Mouse (Mus musculus): Measurements from ENCODE around the gene Gm20696.

Gene Gm20696

DNA sequence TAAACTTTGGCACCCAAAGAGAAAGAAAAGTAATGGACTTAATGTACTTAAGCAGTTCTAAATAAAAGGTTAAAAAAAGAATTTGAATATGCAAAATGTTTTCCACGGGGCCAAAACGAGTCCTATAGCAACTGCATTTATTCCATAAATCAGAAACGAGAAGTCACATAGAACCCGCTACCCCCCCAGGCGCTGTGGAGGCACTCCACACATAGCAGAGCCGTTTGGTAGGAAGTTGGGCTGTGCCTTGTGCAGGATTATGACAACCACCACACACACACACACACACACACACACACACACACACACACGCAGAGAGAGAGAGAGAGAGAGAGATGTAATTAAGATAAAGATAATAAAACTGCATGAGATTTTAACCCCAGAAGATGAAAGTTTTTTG, 46.1 kb downstream of the Gm20696 start:
- DNase-seq = no peak

DNA sequence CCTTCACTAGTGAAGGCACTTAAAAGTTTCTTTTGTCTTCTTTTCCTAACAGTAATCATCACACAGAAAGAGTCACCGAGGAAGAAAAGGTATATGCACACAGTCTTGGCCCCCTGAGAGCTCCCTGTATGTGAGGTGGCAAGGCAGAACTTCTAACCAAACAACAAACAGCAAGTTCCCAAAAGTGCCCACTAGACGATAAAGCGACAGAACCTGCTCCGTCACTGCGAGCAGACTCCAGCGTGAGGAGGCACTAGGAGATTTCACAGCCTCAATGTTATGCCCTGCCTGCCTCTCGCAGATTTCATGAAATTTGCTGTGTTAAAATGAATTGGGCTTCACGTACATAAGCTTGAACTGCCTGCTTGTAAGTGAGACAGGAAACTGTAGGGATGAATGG, 46.6 kb downstream of the Gm20696 start:
- no peak for DNase-seq

DNA sequence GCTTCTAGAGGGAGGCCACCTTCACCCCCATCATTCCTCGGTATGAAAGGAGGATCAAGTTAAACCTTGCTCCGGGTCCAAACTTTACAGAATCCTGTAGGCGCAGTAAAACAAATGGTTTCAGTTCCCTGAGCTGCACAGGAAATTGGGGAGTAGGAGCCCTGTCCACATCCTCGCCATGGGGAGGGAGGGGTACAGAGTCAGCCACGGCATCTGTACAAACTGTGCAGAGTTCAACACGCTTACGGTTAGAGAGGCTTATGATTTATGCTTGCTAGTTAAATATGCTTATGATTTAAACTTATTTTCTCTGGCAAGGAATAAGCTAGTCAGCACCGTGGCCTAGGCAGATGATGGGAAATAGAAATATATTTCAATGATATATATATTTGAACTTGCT, 47.1 kb downstream of the Gm20696 start:
- no peak for DNase-seq

DNA sequence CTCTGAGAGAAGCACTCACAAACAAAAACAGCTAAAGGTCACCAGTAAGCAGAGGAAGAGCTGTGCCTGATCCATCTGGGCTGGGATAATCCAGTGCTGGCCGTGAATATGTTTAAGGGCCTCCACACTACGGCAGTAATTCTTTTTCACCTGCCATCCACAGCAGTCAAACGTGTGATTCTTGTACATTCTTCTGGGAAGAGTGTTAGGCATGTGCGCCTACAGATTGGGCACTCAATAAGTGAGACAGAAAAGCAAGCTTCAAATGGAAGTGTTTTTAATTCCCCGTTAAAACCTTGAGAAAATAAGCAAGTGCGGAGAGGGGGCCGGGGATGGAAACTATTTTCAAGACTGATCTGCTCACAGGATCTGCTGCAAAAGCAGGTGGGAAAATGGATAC, 48.7 kb downstream of the Gm20696 start:
- DNase-seq = no peak

DNA sequence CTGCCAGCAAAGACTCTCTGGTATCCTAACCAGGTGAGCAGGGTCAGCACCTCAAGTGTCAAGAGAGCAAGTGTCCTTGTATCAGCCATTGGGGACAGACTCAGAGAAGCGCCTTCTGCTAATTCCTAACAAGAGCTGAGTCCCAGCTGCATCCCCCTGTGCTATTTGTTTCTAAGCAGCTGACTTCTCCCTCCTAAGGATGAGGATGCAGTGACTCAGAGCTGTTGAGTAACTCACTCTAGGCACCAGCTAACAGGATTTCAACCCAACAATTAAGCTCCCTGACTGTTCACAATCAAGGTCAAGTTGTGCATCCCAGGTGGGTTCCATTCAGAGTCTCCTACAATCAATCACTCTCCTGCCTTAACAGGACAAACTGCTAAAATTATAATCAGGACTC, 49.2 kb downstream of the Gm20696 start:
- DNase-seq = no peak

DNA sequence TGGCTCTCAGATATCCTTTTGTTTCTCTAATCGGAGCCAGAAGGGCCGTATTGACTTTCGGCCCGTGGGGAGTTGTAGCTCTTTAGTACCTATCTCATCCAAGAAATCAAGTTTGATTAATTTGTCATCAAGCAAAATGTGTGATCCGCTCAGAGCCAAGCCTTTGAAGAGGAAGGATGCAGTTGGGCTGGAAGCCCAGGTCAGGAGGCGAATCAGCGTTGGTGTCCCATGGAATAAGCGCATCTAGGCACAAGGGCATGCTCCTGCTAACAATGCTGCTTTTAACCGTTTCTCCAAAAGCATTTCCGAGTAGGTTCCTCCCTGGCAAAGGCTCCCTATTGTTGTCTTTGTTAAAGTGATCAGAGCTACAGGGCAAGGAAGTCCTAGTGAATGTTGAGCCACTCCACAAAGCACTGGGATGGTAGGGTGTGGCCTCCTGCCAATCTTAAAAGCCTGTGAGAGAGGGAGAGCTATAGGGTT, 51.3 kb downstream of the Gm20696 start:
- no peak for DNase-seq

DNA sequence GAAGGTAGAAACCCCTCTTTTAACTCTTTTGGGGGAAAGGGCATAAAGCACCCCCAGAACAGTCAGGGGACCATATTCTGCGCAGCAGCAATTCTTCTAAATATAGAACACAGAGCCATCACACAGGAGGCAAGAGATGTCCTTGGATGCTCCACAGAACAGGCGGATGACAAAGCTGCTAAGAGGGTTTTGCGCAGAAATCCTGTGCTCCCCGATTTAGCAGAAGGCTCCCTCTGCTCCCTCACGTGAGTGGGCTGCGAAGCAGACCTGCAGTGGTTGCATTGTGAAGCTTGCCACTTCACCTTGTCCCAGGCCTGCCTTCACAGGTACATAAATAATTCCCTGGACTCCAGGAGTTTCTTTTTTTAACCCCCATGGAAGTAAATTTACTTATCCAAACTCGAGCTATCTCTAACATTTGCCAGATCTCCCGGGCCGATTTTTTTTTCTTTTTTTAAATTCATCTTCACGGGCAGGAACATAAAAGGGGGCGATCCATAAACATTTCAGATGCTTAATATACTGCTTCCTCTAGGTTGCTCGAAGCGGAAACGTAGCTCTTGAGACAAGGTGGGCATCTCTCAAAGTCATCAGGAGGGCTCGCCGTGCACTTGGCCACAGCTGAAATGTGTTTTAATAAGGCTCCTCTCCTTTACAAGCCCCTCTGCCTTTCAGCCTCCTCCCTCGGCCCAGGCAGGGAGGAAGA, 51.9 kb downstream of the Gm20696 start:
- DNase-seq = no peak

DNA sequence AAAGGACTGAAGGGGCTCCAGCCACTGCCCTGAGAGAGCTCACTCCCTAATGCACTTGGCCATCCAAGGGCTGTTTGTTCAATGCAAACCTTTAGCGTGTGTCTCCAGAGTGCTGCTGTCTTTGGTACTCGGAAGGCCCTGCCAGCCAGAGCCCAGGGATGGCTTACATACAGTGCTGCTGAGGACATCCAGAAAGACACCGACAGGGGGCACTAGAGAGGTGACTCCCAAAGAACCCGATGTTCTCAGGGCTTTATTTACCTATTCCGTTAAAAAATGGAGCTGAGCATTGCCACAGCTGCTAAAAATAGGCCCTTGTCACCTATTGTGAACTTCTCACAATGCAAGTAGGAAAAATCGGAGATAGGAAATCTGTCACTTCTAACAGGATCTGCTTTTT, 54.7 kb downstream of the Gm20696 start:
- peak in 1 of 2 experiments; percentile 44 for DNase-seq

DNA sequence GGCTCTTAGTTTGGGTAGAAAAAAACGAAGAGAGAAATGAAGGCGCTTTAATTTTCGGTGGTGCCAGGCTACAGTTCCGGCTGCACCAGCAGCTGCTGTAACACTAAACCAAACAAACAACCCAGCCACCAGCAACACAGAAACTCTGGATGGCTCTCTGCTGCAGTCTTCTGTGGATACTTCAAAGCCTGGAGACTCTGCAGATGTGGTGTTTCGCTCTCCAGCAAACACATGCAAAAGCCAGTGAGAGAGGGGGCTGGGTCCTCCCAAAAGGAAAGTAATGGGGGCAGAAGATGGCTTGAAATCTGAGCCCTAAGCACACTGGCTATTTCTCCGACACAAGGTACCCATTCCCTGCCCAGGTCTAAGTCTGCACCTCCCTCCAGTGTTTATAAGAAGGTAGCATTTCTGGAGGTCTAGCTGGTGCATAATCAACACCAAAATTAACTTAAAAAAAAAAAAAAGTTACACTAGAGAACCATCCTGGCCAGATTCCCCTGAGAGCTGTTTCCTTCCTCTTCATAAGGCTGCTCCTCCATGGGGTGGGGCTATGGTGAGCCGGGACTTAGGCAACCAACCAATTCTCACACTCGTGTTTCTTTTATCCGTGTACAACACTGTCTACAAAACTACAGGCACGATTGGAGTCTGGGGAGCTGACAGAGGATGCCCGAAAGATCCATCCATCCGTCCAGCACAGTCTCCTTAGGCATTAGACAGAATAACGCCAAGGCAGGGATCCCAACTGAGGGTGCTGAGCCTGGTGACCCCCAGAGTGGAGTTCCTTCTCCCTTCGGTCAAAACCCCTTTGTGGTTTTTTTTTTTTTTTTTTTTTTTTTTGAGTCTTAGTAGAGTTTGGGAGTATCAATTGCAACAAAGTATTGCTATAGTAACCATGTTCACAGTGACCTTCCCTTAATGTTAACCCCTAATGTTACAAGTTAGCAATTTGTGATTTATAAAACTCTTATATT, 55.9 kb downstream of the Gm20696 start:
- no peak for DNase-seq

DNA sequence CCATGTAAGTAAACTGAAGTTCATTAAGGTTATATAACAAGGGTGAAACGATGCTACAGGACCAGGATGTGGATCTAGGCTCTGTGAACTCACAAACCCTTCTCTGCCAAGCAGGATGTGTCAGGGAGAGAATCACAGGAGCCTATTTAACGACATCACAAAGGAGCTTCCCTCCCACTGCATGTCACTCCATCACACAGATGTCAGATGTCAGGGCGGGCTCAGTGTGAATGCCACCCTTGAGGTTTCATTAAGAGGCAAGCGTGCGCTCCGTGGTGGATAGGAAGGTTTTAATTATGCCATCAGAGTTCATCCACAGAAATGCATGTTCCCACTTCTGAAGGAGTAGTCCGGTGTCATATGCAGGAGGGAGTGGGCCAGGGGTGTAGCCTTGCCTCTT, 60.5 kb downstream of the Gm20696 start:
- no peak for DNase-seq

DNA sequence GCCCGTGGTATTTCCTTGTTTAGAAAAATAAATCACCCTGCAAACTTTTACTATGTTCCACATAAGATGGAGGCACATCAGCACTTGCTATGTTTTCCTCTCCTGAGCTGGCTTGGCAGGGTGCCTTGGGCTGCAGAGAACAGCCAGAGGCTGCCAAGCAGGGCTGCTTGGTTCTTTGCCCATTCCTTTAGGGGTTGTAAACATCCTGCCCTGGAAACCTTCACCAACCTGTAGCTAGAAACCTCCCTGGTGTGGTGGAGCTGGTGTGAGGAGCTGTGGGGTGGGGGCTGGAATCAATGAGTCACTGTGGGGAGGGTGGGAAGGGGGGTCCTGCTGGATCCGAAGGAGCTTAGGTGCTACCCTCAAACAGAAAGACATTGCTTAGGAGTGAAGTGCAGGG, 61.8 kb downstream of the Gm20696 start:
- DNase-seq = peak in 1 of 2 experiments; percentile 23

DNA sequence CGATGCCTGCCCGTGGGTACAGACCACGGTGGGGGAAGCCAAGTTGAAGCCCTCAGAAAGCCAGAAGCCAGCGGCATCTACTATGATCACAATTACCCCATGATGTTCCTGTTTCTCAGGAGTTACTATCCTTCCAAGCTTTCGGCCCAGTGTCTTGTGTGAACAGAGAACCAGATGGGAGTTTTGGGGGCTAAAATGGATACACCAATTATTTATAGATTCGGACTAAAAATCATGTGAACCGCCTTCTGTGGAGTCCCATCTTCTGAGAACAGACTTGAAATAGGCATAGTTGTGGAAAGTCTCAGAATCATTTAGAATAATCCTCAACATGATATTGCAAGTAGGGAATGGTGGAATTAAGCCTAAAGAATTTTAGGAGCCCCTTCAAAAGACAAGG, 64.2 kb downstream of the Gm20696 start:
- no peak for DNase-seq

DNA sequence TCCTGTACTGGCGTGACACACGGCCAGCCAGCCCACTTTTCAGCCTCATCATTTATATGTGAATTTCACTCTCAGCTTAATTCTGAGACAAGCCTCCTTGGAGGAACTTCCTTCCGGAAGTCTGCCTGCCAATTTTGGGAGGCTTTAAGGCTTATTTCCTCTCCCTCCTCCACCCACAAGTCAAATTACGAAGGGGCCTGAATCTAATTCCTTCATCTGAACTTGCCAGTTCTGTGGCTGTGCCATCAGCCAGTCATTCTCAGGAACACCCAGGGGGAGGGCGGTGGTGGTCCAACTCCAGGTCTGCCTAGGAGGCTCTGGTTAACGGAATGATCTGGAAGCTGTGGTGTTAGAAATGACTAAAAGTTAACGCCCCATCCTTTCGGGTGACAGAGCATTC, 65.7 kb downstream of the Gm20696 start:
- no peak for DNase-seq

DNA sequence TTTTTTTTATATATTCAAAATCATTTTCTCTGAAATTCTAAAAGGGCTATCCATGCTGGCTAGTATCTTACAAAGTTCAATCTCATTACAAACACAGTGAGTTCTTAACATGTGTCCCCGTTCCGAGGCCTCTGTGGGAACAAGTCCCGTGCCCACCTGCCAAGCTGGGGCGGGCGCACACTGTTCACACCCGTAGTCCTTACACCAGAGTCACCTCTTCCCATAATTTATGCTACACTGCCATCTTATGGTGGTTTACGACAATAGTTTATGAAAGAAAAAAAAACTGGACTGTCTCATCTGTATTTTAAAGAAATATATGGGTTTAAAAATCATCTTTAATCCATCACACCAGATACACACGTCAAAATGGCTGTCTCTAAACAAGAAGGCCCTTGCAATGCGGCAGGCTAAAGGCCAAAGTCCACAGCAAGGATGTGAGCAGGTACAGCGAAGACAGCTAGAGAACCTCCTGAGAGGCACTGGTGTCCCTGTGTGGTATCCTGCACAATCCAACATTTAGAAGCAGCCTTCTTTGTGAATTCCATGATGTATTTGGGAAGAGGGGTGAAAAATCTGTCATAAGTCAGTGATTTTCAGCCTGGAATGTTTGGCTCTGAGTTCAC, 66.3 kb downstream of the Gm20696 start:
- DNase-seq = peak; percentile 42 to 67

DNA sequence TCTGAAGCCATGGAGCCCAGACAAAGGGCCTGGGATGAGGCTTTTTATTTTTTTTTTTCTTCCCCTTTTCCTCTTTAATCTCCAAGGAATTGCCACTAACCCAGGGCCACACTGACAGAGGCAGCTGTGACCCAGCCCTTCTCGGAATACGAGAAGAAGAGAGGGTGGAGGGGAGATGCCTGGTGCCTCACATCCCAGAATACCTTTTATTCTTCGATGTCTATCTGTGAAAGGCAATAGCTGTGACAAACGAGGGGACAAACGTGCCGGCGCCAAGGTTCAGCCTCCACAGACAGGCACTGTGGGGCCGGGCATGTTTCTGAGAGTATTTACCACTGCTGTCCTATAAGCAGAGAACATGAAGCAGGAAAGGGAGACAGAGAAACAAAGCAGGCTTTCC, 66.9 kb downstream of the Gm20696 start:
- DNase-seq = no peak

DNA sequence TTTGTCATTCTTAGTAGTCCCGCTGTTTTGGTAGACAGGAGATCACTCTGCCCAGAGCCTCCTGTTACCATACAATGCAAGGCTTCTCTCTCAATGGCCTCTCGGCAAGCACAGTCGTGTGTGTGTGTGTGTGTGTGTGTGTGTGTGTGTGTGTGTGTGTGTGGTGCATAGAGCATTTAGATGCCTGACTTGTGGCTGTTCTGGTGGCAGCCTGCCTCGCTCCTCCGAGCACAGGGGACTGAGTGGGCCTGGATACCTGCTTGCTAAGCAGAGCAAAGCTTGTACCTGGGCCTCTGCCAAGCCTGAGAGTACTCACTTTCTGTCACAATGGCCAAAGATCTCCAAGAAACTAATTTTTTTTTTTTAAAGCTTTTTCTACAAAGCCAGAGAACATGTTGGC, 67.4 kb downstream of the Gm20696 start:
- DNase-seq = peak in 1 of 2 experiments; percentile 37

DNA sequence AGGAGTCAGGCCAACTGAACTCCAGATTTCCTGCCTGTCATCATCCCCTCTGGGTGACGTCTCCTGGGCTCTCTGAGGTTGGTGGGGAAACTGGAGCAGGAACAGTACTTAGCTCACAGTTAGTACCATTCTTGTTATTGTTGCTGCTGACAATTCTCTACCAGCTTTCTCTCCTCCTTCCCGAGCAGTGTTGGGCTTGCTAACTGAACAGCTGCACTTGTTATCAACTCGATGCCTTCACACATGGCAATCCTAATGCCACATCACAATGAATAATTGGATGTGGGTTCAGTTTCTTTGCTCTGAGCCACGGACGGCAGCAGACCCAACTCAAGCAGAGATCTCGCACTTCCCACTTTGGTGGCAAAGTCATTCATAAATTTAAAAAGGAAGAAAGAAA, 89.6 kb downstream of the Gm20696 start:
- no peak for DNase-seq

DNA sequence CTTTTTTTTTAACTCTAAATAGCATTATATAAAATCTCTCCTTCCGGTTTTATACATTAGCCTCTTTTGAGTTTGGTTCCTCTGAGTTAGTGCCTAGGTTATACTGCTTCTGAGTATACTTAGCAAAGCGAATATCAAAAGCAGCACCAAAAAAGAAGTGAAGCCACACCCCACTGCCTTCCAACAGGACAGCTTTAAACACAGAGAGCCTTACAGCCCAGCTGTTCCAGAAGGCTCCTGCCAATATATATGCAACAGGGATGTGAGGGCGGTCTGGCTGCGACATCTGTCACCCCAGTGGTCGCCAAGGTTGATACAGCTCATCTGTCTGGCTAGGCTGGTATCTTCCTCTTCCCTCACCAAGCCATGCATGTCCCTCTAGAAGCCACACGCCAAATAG, 91.0 kb downstream of the Gm20696 start:
- no peak for DNase-seq

DNA sequence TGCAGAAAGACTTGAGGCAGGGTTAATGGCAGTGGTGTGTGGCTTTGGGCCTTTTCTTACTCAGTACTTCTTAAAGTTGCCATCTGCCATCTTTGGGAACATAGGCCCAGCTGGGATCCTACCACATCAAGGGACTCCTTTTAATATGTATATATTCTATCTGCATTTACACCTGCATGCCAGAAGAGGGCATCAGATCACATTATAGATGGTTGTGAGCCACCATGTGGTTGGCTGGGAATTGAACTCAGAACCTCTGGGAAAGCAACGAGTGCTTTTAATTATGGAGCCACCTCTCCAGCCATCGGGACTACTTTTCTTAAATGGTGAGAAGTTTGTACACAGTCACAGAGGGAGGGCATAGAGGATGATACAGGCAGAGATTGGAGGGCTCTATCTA, 93.3 kb downstream of the Gm20696 start:
- DNase-seq = no peak

DNA sequence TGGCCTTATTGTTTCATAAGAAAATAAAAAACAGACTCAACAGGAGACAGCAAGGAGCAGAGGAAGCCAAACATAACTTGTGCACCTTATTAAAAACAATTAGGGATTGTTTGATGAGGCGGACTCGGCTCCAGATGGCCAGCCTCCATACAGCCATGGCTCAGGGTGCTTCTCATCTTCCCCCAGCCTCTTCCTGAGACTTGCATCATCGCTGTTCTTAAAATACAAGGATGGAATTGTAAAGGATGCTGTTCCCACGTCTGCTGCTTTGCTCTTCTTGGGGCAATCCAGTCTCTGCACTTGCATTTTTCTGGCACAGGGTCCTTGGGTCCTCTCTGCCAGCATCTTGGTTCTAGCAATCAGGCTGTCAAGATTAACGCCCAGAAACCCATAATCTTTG, 94.5 kb downstream of the Gm20696 start:
- DNase-seq = no peak

DNA sequence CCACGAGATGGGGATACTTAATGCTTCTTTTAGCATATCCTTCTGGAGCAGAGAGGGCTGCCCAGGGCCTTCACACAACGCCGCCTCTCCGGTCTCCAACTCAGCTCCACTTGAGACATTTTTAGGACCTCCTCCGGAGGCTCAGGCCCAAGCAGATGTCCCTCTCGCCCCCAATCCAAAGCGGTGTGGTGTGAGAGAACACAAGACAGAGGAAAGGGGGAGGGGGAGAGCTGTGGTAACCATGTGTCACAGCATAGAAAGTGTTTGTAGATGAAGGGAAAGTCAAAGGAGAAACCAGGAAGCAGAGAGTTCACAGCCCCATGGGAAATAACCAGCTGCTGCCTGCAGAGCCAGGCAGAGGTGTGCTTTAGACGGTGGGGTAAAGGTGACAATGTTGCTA, 99.7 kb downstream of the Gm20696 start:
- no peak for DNase-seq

DNA sequence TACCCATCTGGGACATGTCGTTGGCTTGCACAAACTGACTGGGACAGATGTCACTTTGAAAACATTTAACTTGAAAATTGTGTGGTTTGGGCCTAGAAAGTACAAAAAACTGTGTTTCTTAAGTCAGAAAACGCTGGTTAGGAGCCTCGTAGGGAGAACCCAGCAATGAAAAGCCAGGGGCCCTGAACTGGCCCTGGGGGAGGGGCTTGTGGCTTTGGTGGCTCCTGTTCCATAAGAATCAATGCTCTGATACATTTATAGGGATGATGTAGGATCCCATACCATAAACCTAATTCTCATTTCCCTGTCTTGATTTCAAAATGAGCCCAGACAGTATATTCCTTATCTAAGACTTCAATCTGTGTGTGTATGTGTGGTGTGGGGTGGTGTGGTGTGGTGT, 101.8 kb downstream of the Gm20696 start:
- no peak for DNase-seq

DNA sequence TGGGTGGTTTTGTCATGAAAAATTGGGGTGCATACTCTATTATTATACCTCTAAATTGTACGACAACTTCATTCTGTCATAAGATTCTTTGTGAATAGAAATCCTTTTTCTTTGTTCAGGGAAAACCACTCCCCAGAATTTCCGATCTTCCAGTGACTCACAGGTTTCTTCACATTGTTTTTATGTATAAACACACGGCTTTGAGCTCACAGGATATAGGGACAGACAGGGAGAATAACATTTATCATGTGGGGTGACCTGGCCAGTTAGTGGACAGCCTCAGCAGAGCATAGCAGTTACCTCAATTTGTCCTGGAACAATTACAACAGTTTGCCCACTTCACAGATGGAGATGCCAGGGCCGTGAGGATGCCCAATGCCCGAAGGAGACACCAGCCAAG, 109.6 kb downstream of the Gm20696 start:
- no peak for DNase-seq

DNA sequence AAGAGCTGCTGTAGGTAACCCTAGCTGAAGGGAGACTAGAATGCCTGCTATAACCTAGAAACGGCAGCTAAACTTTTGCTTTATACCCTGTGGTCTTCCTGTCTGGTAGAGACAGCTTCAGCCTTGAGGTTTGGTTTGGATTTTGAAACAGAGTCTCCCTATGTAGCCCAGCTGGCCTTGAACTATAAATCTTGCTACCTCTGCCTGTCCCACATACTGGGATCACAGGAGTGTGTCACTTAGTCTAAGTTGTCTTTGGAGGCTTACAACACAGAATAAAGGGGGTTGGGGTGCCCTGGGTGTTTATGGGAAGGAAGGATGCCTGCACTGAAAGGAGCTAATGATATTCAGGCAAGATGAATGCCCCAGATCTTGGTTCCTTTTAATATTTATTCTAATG, 113.8 kb downstream of the Gm20696 start:
- no peak for DNase-seq
